Mouse (Mus musculus) MEL (cell line): ENCODE data around the gene Commd6.

Experiments
- CTCF ChIP-seq, 3 experiments: IDR thresholded peaks in 2 of 3; conservative IDR thresholded peaks in 1 of 3; 2 replicates each; pipeline ENCODE4 v1.5.1; 2011 to 2012; ENCODE audit warnings: low read length in 3 of 3, low read depth in 2 of 3, mild to moderate bottlenecking in 2 of 3, improper control_type of control experiment in 1 of 3, inconsistent platforms in 1 of 3, mixed read lengths in 1 of 3, moderate library complexity in 1 of 3; ENCODE audit not compliant: control insufficient read depth in 1 of 3, insufficient read depth in 1 of 3, poor library complexity in 1 of 3, severe bottlenecking in 1 of 3
- EP300 ChIP-seq, 2 experiments: IDR thresholded peaks; 2 replicates each; pipeline ENCODE4 v1.6.1; 2011; ENCODE audit warnings: improper control_type of control experiment in 2 of 2, low read length in 2 of 2, low read depth in 1 of 2, mild to moderate bottlenecking in 1 of 2
- ETS1 ChIP-seq: IDR thresholded peaks from 2 replicates; pipeline ENCODE4 v1.6.1; 2012; ENCODE audit warnings: low read depth, mild to moderate bottlenecking, inconsistent platforms, low read length, improper control_type of control experiment, moderate library complexity
- HCFC1 ChIP-seq: IDR thresholded peaks from 2 replicates; pipeline ENCODE4 v1.6.1; 2012; ENCODE audit warnings: low read depth, mild to moderate bottlenecking, inconsistent platforms, low read length, improper control_type of control experiment, moderate library complexity
- POLR2A ChIP-seq, 2 experiments: IDR thresholded peaks; 2 replicates each; pipeline ENCODE4 v1.6.1; 2011 to 2012; ENCODE audit warnings: low read length in 2 of 2, mild to moderate bottlenecking in 2 of 2, control low read depth in 1 of 2, improper control_type of control experiment in 1 of 2, low read depth in 1 of 2, moderate library complexity in 1 of 2; ENCODE audit not compliant: control insufficient read depth in 1 of 2, insufficient read depth in 1 of 2, poor library complexity in 1 of 2
- ZC3H11A ChIP-seq: IDR thresholded peaks from 2 replicates; pipeline ENCODE4 v1.6.1; 2012; ENCODE audit warnings: low read depth, mild to moderate bottlenecking, inconsistent platforms, low read length, improper control_type of control experiment
- ZKSCAN1 ChIP-seq: IDR thresholded peaks from 2 replicates; pipeline ENCODE4 v1.6.1; 2012; ENCODE audit warnings: low read depth, mild to moderate bottlenecking, inconsistent platforms, low read length, improper control_type of control experiment, moderate library complexity

GRCm38 (mm10) chr14:101591101-101591500 lies 49.4 kb downstream of the Commd6 start:
- TF ChIP-seq EP300 (IDR thresholded peaks at IDR 0.05; ENCODE audit: low read depth in 1 of 2, low read length in 2 of 2), result no peak
- TF ChIP-seq CTCF (IDR thresholded peaks at IDR 0.05 in 2 of 3, conservative IDR thresholded peaks at IDR 0.05 in 1 of 3; ENCODE audit: control insufficient read depth in 1 of 3, insufficient read depth in 1 of 3, low read depth in 2 of 3, low read length in 3 of 3, poor library complexity in 1 of 3, severe bottlenecking in 1 of 3), result no peak
- no peak for TF ChIP-seq POLR2A (IDR thresholded peaks at IDR 0.05; ENCODE audit: control insufficient read depth in 1 of 2, insufficient read depth in 1 of 2, low read depth in 1 of 2, low read length in 2 of 2, poor library complexity in 1 of 2)
- TF ChIP-seq HCFC1, result no peak
- TF ChIP-seq ETS1, result no peak
- no peak for TF ChIP-seq ZC3H11A
- TF ChIP-seq ZKSCAN1, result no peak
